Mouse (Mus musculus) splenic B cell, adult 2 months (primary cell): Measurements from ENCODE around the gene Serpinf2.
A peak's percentile ranks its signal among the peaks of the same experiment; 100 is the strongest.

Source experiments
- DNase-seq: peaks from one replicate; pipeline ENCODE4 v3.0.0-alpha.2; 2011; ENCODE audit warnings: low read depth, low spot score
- H3K27me3 ChIP-seq: 2 replicates; pipeline ENCODE4 v1.6.1; 2012; ENCODE audit warnings: mild to moderate bottlenecking, low read length, moderate library complexity, mixed read lengths; ENCODE audit not compliant: control insufficient read depth, poor library complexity, insufficient read depth, severe bottlenecking
- H3K36me3 ChIP-seq: 2 replicates; pipeline ENCODE4 v1.6.1; 2012; ENCODE audit warnings: mild to moderate bottlenecking, low read length, moderate library complexity, mixed read lengths; ENCODE audit not compliant: control insufficient read depth, poor library complexity, insufficient read depth, severe bottlenecking

Serpinf2 gene

GRCm38 (mm10) chr11:75452081-75452480 is 12.7 kb upstream of the Serpinf2 start:
- peaks cover 12% of the 10 kb centered on the region for H3K36me3 ChIP-seq
- no peak for DNase-seq
- no peaks in the 10 kb centered on the region for H3K27me3 ChIP-seq

DNA sequence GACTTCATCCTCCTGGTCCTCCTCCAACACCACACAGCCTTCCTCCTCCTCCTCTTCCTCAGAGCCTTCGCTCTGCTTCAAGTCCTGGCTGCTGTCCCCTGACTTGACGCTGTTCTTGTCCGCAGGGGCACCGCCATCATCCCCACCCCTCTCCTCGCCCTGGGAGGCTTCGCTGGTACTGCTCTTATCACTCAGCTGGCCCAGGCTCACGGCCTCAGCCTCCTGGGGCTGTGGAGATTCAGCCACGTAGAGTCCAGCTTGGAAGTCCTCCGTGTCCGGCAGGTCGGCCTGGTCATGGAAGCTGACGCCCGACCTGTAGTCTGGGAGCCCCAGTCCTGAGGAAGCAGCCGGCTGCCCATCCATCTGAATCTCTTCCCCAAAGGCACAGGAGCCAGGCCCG is 11.5 kb upstream of the Serpinf2 start:
- H3K36me3 ChIP-seq: peaks cover 14% of the 10 kb centered on the region
- H3K27me3 ChIP-seq: no peaks in the 10 kb centered on the region
- no peak for DNase-seq

DNA sequence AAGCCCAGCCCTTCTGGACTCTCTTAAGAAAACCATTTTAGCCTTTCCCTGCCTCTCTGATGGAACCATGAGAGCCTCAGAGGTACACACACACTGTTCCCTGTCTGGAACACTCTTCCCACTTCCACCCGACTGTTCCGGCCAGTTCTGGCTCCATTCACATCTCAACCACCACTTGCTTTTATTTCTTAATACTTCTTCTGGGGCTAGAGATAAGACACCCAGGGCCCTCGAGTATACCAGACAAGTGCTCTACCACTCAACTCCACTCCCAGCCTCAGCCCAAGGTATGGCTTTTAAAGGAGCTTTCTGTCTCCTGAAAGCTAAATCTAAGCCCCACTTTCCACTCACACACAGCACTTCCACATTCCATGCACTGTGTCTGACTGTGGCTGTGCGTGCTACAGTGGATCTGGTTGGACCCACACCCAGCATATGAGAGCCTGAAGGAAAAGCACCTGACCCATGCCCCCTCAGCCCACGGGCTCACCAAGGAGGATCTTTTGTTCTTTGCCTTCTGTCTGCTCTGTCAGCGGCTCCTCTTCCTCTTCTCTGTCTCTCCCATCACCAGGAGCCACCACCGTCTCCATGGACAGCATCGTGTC is 11.0 kb upstream of the Serpinf2 start:
- Histone ChIP-seq H3K27me3 (no peaks in the 10 kb centered on the region), H3K36me3 (peaks cover 16% of the 10 kb centered on the region)
- no peak for DNase-seq

DNA sequence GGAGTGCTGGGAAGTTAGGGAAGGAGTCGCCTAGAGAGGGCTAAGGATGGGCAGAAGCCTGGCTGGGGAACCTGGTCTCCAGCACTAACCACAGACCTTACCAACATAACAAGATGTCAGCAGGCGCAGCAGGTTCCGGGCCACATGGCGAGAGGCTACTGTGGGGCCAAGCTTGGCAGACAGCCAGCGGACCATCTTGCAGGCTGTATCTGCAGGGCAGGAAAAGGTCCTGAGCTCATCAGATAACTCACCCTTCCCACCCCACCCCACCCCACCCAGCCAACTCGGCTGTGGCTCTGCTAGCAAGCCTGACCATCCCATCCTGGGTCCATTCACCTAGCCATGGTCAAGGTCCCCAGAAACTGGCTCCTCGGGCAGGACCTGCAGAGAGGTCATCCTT is 10.3 kb upstream of the Serpinf2 start:
- peaks cover 21% of the 10 kb centered on the region for H3K36me3 ChIP-seq
- no peaks in the 10 kb centered on the region for H3K27me3 ChIP-seq
- no peak for DNase-seq

GRCm38 (mm10) chr11:75448575-75448974 is 9.2 kb upstream of the Serpinf2 start:
- peaks cover 23% of the 10 kb centered on the region for H3K36me3 ChIP-seq
- no peaks in the 10 kb centered on the region for H3K27me3 ChIP-seq
- DNase-seq: no peak

DNA sequence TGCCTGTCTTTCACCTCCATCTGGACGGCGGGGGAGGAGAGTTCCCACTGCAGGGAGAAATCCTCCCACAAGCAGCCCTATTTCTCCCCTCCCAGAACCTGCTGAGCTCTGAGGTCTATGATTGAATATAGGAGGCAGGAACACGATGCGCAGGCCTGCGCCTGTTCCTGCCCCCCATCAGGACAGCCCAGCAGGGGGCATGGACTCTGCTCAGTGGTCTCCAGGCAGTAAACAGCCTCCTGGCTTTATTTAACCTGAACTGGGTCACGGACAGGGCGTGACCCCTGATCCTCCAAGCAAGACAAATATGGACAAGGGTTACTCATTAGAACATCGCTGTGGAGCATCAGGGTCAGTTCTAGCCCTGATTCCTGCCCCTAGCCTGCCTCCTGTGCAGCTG is 4.3 kb upstream of the Serpinf2 start:
- DNase-seq: no peak
- H3K36me3 ChIP-seq: peaks cover 22% of the 10 kb centered on the region

DNA sequence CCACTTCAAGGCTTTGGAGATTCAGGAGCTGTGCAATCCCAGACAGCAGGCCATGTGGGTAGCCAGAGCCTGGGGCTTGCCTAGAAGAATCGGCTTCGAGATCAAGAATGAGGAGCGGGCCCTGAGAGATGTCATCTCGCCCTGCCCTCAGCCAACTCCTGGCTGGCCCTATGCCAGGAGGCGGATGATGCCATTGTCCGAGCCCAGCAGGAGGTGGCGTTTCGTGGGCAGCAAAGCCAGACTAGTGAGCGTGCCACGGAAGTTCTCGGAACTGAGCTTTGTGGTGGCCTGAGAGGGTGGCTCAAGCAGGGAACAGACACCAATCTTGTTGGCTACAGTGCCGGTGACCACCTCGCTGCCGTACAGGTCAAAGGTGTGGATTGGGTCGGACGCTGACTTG is 2.2 kb upstream of the Serpinf2 start:
- DNase-seq: no peak
- no peaks in the 10 kb centered on the region for H3K27me3 ChIP-seq
- peaks cover 17% of the 10 kb centered on the region for H3K36me3 ChIP-seq

More for the DNA sequence above, 4.3 kb upstream of the Serpinf2 start:
- no peaks in the 10 kb centered on the region for H3K27me3 ChIP-seq

DNA sequence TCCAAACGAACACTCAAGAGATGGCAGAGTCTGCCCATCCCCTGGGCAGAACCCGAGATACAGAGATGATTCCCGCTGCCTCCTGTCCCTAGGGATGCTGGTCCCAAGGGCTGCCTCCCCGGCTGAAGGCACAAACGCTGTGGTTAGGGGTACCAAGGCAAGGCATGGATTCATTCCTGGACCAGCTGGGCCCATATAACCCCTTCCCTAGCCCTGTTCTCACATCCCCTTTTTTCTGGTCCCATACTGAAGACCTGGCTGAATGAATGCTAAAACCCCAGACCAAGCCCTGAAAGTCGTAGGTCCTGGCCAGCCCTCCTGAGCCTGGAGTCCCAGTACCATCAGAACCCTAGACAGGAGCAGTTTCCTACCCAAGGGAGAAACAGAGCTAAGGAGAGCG is 1.6 kb upstream of the Serpinf2 start:
- DNase-seq: no peak
- Histone ChIP-seq H3K36me3 (peaks cover 15% of the 10 kb centered on the region), H3K27me3 (no peaks in the 10 kb centered on the region)

- H3K36me3 ChIP-seq: peaks cover 9% of the 10 kb centered on the region
- no peak for DNase-seq
- no peaks in the 10 kb centered on the region for H3K27me3 ChIP-seq
Observed at GRCm38 (mm10) chr11:75439951-75440350, 560 bp upstream of the Serpinf2 start.

DNA sequence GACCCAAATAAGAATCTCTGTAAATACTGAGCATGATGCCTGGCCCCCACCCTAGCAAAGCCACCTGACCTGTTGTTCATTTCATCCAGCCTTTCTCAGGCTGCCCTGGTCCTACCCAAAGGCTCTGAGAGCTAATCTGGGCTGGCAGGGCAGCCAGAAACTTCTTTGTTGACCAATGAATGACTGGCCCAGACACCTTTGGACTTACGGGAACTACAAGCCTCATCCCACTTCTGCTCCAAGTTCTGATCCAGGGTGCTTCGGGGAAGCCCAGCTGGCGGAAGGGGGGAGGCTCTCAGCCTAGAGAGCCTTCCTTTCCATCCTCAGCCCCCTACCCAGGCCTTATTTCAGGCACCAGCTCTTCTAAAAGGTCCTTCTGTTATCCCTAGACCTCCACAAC is 587 bp downstream of the Serpinf2 start:
- Histone ChIP-seq H3K27me3 (no peaks in the 10 kb centered on the region), H3K36me3 (peaks cover 6% of the 10 kb centered on the region)
- no peak for DNase-seq

- DNase-seq: no peak
- H3K36me3 ChIP-seq: peaks cover 6% of the 10 kb centered on the region
- H3K27me3 ChIP-seq: no peaks in the 10 kb centered on the region
Observed at GRCm38 (mm10) chr11:75438194-75438593, 1.2 kb downstream of the Serpinf2 start.

GRCm38 (mm10) chr11:75434138-75434537 is 5.3 kb downstream of the Serpinf2 start:
- no peak for DNase-seq
- Histone ChIP-seq H3K27me3 (no peaks in the 10 kb centered on the region), H3K36me3 (no peaks in the 10 kb centered on the region)

- H3K36me3 ChIP-seq: no peaks in the 10 kb centered on the region
- no peak for DNase-seq
- no peaks in the 10 kb centered on the region for H3K27me3 ChIP-seq
Observed at GRCm38 (mm10) chr11:75431307-75431706, 8.1 kb downstream of the Serpinf2 start.

GRCm38 (mm10) chr11:75429019-75429705 is 10.2 kb downstream of the Serpinf2 start:
- DNase-seq: peak; percentile 75
- Histone ChIP-seq H3K36me3 (no peaks in the 10 kb centered on the region), H3K27me3 (no peaks in the 10 kb centered on the region)

DNA sequence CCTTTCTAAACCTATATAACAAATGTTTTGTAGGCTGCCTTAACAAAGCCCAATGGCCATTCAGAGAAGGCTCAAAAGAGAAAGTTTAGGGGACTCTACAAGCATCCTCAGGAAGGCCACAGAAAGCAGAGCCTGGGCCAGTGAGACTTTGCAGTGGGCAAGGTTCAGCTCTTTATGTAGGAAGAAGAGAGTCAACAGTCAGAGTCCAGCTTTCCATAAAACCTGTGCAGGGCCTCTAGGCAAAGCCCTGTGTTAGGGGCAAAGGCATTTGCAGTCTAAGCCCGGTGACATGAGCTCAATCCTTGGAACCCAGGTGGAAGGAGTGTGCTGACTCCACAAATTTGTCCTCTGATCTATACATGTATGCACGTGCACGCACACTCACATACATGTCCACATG is 14.9 kb downstream of the Serpinf2 start:
- no peaks in the 10 kb centered on the region for H3K36me3 ChIP-seq
- DNase-seq: no peak
- H3K27me3 ChIP-seq: no peaks in the 10 kb centered on the region

DNA sequence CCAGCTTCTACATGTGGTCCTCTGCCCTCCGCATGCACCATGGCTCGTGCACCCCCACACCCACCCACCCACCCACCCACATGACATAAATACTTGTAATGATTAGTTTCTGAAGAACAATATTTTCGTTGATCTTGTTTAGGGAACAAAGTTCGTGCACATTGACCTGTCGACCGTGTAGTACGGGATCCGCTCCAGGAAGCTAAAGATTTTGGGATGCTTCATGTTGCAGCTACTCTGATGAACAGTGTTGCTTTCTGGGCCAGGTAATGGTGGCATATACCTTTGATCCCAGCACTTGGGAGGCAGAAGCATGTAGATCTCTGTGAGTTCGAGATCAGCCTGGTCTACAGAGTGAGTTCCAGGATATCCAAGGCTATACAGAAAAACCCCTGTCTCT is 15.4 kb downstream of the Serpinf2 start:
- no peaks in the 10 kb centered on the region for H3K36me3 ChIP-seq
- DNase-seq: no peak
- H3K27me3 ChIP-seq: no peaks in the 10 kb centered on the region
